Mouse (Mus musculus): ENCODE data around the gene Nifk.

- TF ChIP-seq CTCF (IDR thresholded peaks at IDR 0.05; ENCODE audit: low read depth, low read length), result no peak
- no peak for TF ChIP-seq POLR2A (IDR thresholded peaks at IDR 0.05; ENCODE audit: borderline replicate concordance, low read depth, low read length)
Observed at GRCm38 (mm10) chr1:118359071-118359761, 37.6 kb downstream of the Nifk start.

Measured in bone marrow macrophage, adult 2 months (primary cell).